Mouse (Mus musculus): ENCODE measurements around the gene Fxyd5. TPM values are rescaled to one million over a fixed set of nuclear protein-coding genes. Genes with fewer than 3 reads are reported as not detected.

Gene Fxyd5
- total RNA-seq (2021) (100 to 1,000 TPM in 1 of 2 experiments, 10 to 100 TPM in 1; 61.4 to 112 TPM), polyA plus RNA-seq (2012; rRNA removed) (51.0 and 53.5 TPM in 2 replicates)
- long read RNA-seq, transcript Fxyd5-207 (9 exons, 1,172 nt), result major isoform, 23 of 41 reads
- long read RNA-seq, partial matches to known transcripts, result 4 of 41 reads
- long read RNA-seq, other reads (novel, unspliced or antisense), result 8 of 41 reads

- no peak for DNase-seq
These were observed at the start of gene Fxyd5 for GRCm38 (mm10) chr7:31042431-31042910. Fxyd5 (minus strand) TSS chr7:31042481.

GRCm38 (mm10) chr7:31089721-31090120, 47.4 kb upstream of the Fxyd5 start:
- DNase-seq, result no peak

DNA sequence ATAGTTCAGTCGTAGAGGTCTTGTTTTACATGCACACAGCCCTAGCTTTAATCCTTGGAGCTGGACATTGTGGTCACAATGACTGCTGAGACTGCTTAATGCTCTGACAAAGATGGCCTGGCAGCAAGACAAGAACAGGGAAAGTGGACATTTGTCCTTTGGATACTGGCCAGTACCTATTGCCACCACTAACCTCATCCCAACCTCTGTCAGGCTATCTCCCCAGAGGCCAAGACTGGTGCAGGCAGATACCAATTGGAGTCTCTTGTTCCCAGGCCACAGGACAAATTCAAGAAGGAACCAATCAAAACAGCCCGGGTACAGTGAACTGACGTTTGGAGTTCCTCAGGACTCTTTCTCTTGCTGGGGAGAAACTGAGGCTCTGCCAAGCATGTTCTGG, 45.9 kb upstream of the Fxyd5 start:
- peak; percentile 38 for DNase-seq

- no peak for DNase-seq
These were observed 45.0 kb upstream of the Fxyd5 start for GRCm38 (mm10) chr7:31087262-31087661.

GRCm38 (mm10) chr7:31086175-31086755, 44.0 kb upstream of the Fxyd5 start:
- no peak for DNase-seq

GRCm38 (mm10) chr7:31085171-31085570, 42.9 kb upstream of the Fxyd5 start:
- peak; percentile 56 for DNase-seq

DNA sequence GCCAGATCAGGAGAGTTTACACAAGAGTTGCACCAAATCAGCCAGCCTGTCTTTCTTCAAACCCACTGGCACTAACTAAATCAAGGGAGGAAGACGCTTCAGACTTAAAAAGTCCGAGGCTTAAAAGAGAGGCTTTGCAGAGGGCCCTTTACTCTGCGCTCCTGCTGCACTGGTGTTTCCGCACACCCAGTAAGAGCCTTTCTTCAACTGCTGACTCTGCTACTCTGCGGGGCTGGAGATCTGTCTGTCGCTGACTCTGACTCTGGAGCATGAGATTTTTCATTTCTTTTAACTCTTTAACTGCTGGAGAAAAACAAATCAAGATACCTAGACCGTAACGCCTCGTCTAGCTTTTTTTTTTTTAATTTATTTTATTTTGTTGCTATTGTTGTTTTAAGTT, 41.9 kb upstream of the Fxyd5 start:
- no peak for DNase-seq

- DNase-seq, result peak; percentile 51
These were observed 40.7 kb upstream of the Fxyd5 start for GRCm38 (mm10) chr7:31082831-31083588.

- DNase-seq, result no peak
These were observed 39.8 kb upstream of the Fxyd5 start for GRCm38 (mm10) chr7:31082106-31082505.

DNA sequence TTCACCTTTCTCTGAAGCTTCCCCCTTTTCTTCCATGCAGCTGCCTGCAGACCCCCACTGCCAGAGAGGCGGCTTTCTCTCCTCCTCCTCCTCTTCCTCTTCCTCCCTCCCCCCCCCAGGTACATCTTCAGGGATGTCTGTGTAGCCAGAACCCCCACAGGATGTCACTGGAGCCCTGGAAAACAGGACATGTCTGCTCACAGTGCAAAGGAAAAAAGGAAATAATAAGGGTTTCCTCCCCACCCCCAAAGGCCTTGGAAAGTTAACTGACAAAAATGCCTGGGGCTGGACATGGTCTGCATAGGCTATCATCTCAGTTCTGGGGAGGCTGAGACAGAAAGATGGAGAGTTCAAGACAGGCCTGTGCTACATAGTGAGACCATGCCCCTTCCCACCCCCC, 38.8 kb upstream of the Fxyd5 start:
- no peak for DNase-seq

DNA sequence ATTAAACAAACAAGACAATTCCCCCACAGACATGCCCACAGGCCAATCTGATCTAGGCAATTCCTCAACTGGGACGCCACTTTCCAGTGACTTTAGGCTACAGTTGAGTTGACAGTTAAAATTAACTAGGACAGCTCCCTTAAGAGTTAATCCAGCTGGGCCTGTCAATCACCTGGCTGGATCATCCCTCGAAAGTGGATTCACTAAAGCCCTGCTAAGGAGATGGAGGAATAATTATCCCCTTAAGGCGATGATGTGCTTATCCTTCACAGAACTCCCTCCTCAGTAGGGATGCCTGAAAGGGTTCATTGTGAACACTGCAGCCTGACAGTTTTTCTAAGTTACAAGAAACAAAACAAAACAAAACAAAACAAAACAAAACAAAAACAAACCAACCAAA, 38.3 kb upstream of the Fxyd5 start:
- no peak for DNase-seq

GRCm38 (mm10) chr7:31079670-31080069, 37.4 kb upstream of the Fxyd5 start:
- DNase-seq, result no peak

- no peak for DNase-seq
These were observed 35.7 kb upstream of the Fxyd5 start for GRCm38 (mm10) chr7:31077885-31078445.

GRCm38 (mm10) chr7:31077470-31077869, 35.2 kb upstream of the Fxyd5 start:
- no peak for DNase-seq

DNA sequence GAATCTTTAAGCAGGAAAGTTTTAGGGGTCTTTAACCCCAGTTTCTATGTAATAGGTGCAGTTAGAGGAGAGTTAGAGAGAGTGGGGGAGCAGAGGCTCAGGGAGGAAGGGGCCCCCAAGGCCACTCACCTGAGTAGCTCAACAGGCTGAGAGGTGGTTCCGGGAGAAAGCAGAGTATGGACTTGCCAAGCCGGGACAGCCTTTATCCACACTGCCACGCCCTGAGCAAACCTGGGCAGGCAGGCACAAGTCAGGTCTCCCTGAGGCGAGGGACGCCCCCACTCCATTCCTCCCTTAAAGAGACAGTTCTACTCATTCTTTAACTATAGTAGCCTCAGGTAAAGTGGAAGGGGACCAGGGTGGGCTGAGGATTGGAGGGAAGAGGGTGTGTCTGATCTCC, 34.2 kb upstream of the Fxyd5 start, which contains the start of gene Fxyd3:
TSS of gene Fxyd3 (minus strand) at position 213 of the 400 bp plus-strand sequence.
- DNase-seq, result no peak

DNA sequence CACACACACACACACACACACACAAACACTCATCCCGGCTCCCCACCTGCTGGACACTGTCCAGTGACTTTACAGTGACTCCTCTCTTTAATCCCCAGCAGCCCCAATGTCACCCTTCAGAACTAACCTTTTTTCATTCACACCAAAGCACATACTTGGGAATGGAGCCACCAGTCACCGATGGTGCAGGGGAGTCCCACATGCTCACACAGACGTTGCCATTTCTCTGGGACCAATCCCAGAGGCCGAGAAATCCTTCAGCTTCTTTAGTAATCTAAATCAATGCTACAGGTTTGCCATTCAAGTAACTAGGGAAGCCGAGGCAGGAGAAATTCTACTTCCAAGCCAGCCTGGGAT, 32.4 kb upstream of the Fxyd5 start:
- DNase-seq, result no peak

DNA sequence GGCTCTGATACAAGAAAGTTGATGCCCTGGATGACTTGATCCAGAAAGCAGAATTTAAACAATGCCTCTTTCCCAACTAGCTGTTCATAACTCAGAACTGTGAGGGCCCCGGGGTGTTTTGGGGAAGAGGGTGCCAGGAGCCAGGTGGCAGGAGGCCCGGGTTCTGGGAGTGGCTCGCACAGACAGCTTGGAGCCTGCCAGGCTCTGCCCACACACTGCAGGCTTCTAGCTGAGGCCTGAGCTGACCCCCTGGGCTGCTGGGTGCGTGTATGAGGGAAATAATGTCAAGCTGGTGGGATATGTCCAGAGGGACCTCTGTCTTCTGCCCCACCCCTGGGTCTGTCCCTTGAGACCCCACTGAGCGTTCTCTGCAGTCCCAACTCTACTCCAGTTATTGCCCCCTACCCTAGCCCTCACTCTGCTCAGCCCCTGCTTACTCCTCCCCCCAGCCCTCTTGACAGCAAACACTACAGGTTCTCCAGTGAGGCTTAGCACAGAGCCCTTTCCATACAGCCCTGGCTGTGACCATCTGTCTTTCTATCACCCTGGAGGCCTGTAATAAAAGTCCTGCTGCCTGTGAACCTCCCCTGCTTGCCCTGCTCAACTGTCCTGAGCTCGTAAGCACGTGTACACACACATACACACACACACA, 31.9 kb upstream of the Fxyd5 start:
- DNase-seq, result peak; percentile 17

DNA sequence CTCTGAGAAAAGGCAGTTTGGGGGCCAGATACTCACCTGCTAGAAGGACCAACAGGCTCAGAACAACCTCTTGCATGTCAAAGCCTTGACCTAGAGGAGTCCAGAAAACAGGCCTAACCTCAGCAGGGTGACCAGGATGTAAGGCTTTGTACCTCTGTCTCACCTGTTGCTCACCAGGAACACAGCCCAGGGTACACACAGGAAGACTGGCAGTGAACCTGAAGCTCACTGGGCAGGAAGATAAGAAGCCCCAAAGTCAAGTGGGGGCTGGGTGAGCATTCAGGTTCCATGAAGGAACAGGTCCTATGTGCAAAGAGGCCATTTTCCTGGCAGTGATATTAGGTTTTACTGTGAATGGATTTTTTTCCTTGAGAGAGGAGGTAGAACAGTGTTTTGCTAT, 31.3 kb upstream of the Fxyd5 start:
- no peak for DNase-seq

- DNase-seq, result no peak
These were observed 30.0 kb upstream of the Fxyd5 start for GRCm38 (mm10) chr7:31072326-31072725.

GRCm38 (mm10) chr7:31070324-31070723, 28.0 kb upstream of the Fxyd5 start:
- DNase-seq, result no peak

DNA sequence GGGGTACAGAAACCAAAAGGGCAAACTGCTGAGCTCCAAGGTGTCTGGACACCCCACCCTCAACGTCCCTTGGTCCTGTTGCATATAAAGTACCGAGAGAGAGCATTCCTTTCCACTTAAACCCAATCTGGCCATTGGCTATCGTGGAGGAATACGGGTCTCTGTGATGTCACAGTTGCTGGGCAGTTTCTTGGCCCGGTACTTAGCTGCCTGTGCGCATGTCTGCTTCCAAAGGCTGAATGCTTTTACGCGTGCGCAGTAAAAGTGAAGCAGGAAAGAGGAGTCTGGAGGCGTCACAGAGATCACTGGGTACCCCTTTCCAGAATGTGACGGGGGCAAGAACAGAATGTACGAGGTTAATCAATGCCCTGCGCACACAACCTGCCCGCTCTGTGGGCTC, 27.2 kb upstream of the Fxyd5 start:
- DNase-seq, result no peak

- no peak for DNase-seq
These were observed 25.6 kb upstream of the Fxyd5 start for GRCm38 (mm10) chr7:31067836-31068235.

All from adrenal gland, adult 2 months (tissue).